In genomic region chr13:119393141-119393540, GRCm38 (mm10) we compare ENCODE assay signal across 16 mouse cellular contexts. TPM values are rescaled to one million over a fixed set of nuclear protein-coding genes. Genes with fewer than 3 reads are reported as not detected.
DNase-seq lines count a peak whose midpoint lies in the region; ATAC-seq and TF ChIP-seq lines count a peak whose summit lies in the region.
"Had no signal": no experiment of that assay in that cellular context is flagged by ENCODE, and none has a peak within 500 bp of the region (broad histone marks: within the 10 kb centered on the region; RNA-seq: fewer than 3 reads in every experiment).

No protein-coding gene starts in this region.

- H3K36me3 ChIP-seq in forebrain, postnatal 0 days (ENCODE audit: insufficient read depth) = peaks cover 32% of the 10 kb centered on the region
- H3K36me3 ChIP-seq in forebrain, embryonic 16.5 days (ENCODE audit: control insufficient read depth, insufficient read depth) = peaks cover 10% of the 10 kb centered on the region; the same call in 1 of the 2 replicates
- H3K36me3 ChIP-seq in midbrain, embryonic 14.5 days (ENCODE audit: control insufficient read depth, insufficient read depth, low read length) = peaks cover 50% of the 10 kb centered on the region
- peaks cover 59% of the 10 kb centered on the region for H3K36me3 ChIP-seq in midbrain, embryonic 13.5 days

- no peak overlapping the region for H3K9ac ChIP-seq in forebrain, postnatal 0 days
- no peak overlapping the region for H3K9ac ChIP-seq in forebrain, embryonic 16.5 days (replicated peaks; ENCODE audit: low read depth, low read length)
- no peak overlapping the region for H3K9ac ChIP-seq in midbrain, embryonic 14.5 days (replicated peaks; ENCODE audit: low read length)
- H3K9ac ChIP-seq in midbrain, embryonic 13.5 days (replicated peaks) = no peak overlapping the region
- H3K9ac ChIP-seq: liver, embryonic 14.5 days; stomach, embryonic 15.5 days had no signal

- H3K4me2 ChIP-seq in forebrain, postnatal 0 days (ENCODE audit: low read depth) = no peak overlapping the region
- H3K4me2 ChIP-seq in forebrain, embryonic 16.5 days (ENCODE audit: low read length) = no peak overlapping the region
- no peak overlapping the region for H3K4me2 ChIP-seq in midbrain, embryonic 14.5 days (ENCODE audit: low read length)
- no peak overlapping the region for H3K4me2 ChIP-seq in midbrain, embryonic 13.5 days (replicated peaks)
- H3K4me2 ChIP-seq: stomach, embryonic 15.5 days had no signal

- no peak overlapping the region for H3K4me3 ChIP-seq in forebrain, postnatal 0 days (ENCODE audit: low read depth, low read length)
- no peak overlapping the region for H3K4me3 ChIP-seq in forebrain, embryonic 16.5 days (replicated peaks; ENCODE audit: low read length)
- no peak overlapping the region for H3K4me3 ChIP-seq in layer of hippocampus, adult 2 months
- no peak overlapping the region for H3K4me3 ChIP-seq in midbrain, embryonic 14.5 days (replicated peaks; ENCODE audit: low read depth, low read length)
- H3K4me3 ChIP-seq in midbrain, embryonic 13.5 days (replicated peaks) = no peak overlapping the region
- H3K4me3 ChIP-seq: limb, embryonic 10.5 days; megakaryocyte, embryonic 14.5 days; stomach, embryonic 15.5 days had no signal

- ATAC-seq in forebrain, postnatal 0 days = no peak
- no peak for ATAC-seq in forebrain, embryonic 16.5 days
- no peak for ATAC-seq in midbrain, embryonic 14.5 days (ENCODE audit: low FRiP score, low TSS enrichment)
- ATAC-seq in midbrain, embryonic 13.5 days = no peak

- 46% methylated on average over 8 of the region's 8 CpGs for WGBS in forebrain, postnatal 0 days
- WGBS in forebrain, embryonic 16.5 days = 45% methylated on average over 8 of the region's 8 CpGs
- 52% methylated on average over 8 of the region's 8 CpGs for WGBS in midbrain, embryonic 14.5 days
- 53% methylated on average over 8 of the region's 8 CpGs for WGBS in midbrain, embryonic 13.5 days

- H3K4me1 ChIP-seq in forebrain, postnatal 0 days (ENCODE audit: insufficient read depth) = no peaks in the 10 kb centered on the region
- no peaks in the 10 kb centered on the region for H3K4me1 ChIP-seq in forebrain, embryonic 16.5 days (replicated peaks; ENCODE audit: control insufficient read depth, insufficient read depth, low read length)
- H3K4me1 ChIP-seq in midbrain, embryonic 14.5 days (ENCODE audit: control insufficient read depth, insufficient read depth, low read length) = no peaks in the 10 kb centered on the region
- H3K4me1 ChIP-seq in midbrain, embryonic 13.5 days (replicated peaks) = no peaks in the 10 kb centered on the region
- H3K4me1 ChIP-seq: limb, embryonic 10.5 days; stomach, embryonic 15.5 days had no signal

- H3K27ac ChIP-seq in forebrain, postnatal 0 days (ENCODE audit: low read depth, low read length) = no peak overlapping the region
- no peak overlapping the region for H3K27ac ChIP-seq in forebrain, embryonic 16.5 days (ENCODE audit: low read length)
- no peak overlapping the region for H3K27ac ChIP-seq in layer of hippocampus, adult 2 months
- H3K27ac ChIP-seq in midbrain, embryonic 14.5 days (replicated peaks; ENCODE audit: low read depth, low read length) = no peak overlapping the region
- no peak overlapping the region for H3K27ac ChIP-seq in midbrain, embryonic 13.5 days
- H3K27ac ChIP-seq: limb, embryonic 10.5 days; liver, embryonic 14.5 days; stomach, embryonic 15.5 days had no signal

- TF ChIP-seq CTCF in forebrain, postnatal 0 days (IDR thresholded peaks at IDR 0.05; ENCODE audit: low read depth) = peak; percentile 36
- TF ChIP-seq CTCF in layer of hippocampus, adult 2 months (conservative IDR thresholded peaks at IDR 0.05) = peak; percentile 50

- H3K9me3 ChIP-seq in forebrain, postnatal 0 days (ENCODE audit: low read length) = no peaks in the 10 kb centered on the region
- no peaks in the 10 kb centered on the region for H3K9me3 ChIP-seq in forebrain, embryonic 16.5 days (ENCODE audit: control insufficient read depth, low read length)
- no peaks in the 10 kb centered on the region for H3K9me3 ChIP-seq in midbrain, embryonic 14.5 days (ENCODE audit: control insufficient read depth, low read length)
- no peaks in the 10 kb centered on the region for H3K9me3 ChIP-seq in midbrain, embryonic 13.5 days
- H3K9me3 ChIP-seq: limb, embryonic 10.5 days; megakaryocyte, embryonic 14.5 days; stomach, embryonic 15.5 days had no signal

- H3K27me3 ChIP-seq in forebrain, postnatal 0 days (ENCODE audit: insufficient read depth, low read length) = no peaks in the 10 kb centered on the region
- H3K27me3 ChIP-seq in forebrain, embryonic 16.5 days (replicated peaks; ENCODE audit: control insufficient read depth, insufficient read depth, low read length) = no peaks in the 10 kb centered on the region
- no peaks in the 10 kb centered on the region for H3K27me3 ChIP-seq in midbrain, embryonic 14.5 days (ENCODE audit: control insufficient read depth, insufficient read depth, low read length)
- H3K27me3 ChIP-seq in midbrain, embryonic 13.5 days = no peaks in the 10 kb centered on the region
- H3K27me3 ChIP-seq: megakaryocyte, embryonic 14.5 days; stomach, embryonic 15.5 days had no signal

- DNase-seq in forebrain, postnatal 0 days = no peak
- no peak for DNase-seq in layer of hippocampus, adult 2 months (ENCODE audit: low spot score in 2 of 2)
- DNase-seq in layer of hippocampus, adult 11-12 months (ENCODE audit: low spot score) = no peak
- peak; percentile 18 for DNase-seq in midbrain, embryonic 14.5 days
- peak; percentile 17 for DNase-seq in retina, postnatal 1 day
- DNase-seq in urinary bladder, adult 18-20 months (ENCODE audit: low spot score in 2 of 2) = no peak
- DNase-seq: heart, adult 18-20 months; heart, postnatal 10 days; layer of hippocampus, adult 9-11 months; thymus, postnatal 14 days had no signal

RNA-seq across cellular contexts. Expression of gene Paip1, which starts 35.3 kb away (rescaled TPM):
- 142 and 145 TPM in 2 replicates for total RNA-seq in forebrain, postnatal 0 days (2014; rRNA removed)
- polyA plus RNA-seq in forebrain, postnatal 0 days (2015; fragmentation: Nextera tagmentation; extraction: Ambion mirVana) = 149 and 157 TPM in 2 replicates
- polyA plus RNA-seq in forebrain, embryonic 16.5 days (2015; fragmentation: Nextera tagmentation; extraction: Ambion mirVana) = 157 and 169 TPM in 2 replicates
- 10 to 100 TPM; 97.2 to 98.9 TPM for total RNA-seq in layer of hippocampus, adult 2 months (2021)
- 168 and 207 TPM in 2 replicates for polyA plus RNA-seq in midbrain, embryonic 14.5 days (2014; fragmentation: Nextera tagmentation; extraction: Ambion mirVana)
- polyA plus RNA-seq in midbrain, embryonic 13.5 days (2015; fragmentation: Nextera tagmentation; extraction: Ambion mirVana) = 197 and 243 TPM in 2 replicates

Comparison
In these comparisons a context has a peak if more than half of its experiments do, and no peak if none do; other contexts are left out.
1. DNase-seq: peak in midbrain, embryonic 14.5 days (single experiment) and retina, postnatal 1 day (single experiment); none in forebrain, postnatal 0 days (single experiment), layer of hippocampus, adult 2 months (0 of 2), layer of hippocampus, adult 11-12 months (single experiment) and urinary bladder, adult 18-20 months (0 of 2).